Mouse (Mus musculus) CH12.LX (cell line): ENCODE measurements at regions not wholly inside any gene's neighbourhood (a gene's known extent, or its start where the extent isn't known, plus 50 kb on each side); places are given as distances from the start of the nearest gene placed in this dataset.
"Not testable (repeated sequence)": the region's sequence is repeated elsewhere in the genome, so short reads cannot be mapped to it uniquely, and the experiment has no call there.

Source experiments
- CHD1 ChIP-seq: IDR thresholded peaks from 2 replicates; pipeline ENCODE4 v1.6.1; 2012; ENCODE audit warnings: low read depth, low read length, improper control_type of control experiment, inconsistent platforms
- CHD2 ChIP-seq: IDR thresholded peaks from 2 replicates; pipeline ENCODE4 v1.6.1; 2011; ENCODE audit warnings: low read length, improper control_type of control experiment
- CTCF ChIP-seq, 2 experiments: IDR thresholded peaks in 1 of 2; conservative IDR thresholded peaks in 1 of 2; 2 replicates each; pipeline ENCODE4 v1.5.1; 2011 to 2012; ENCODE audit warnings: low read depth in 2 of 2, low read length in 2 of 2, improper control_type of control experiment in 1 of 2, inconsistent platforms in 1 of 2, mild to moderate bottlenecking in 1 of 2, moderate library complexity in 1 of 2
- EP300 ChIP-seq: IDR thresholded peaks from 2 replicates; pipeline ENCODE4 v1.6.1; 2011; ENCODE audit warnings: low read length, improper control_type of control experiment
- ETS1 ChIP-seq: conservative IDR thresholded peaks from 2 replicates; pipeline ENCODE4 v1.6.1; 2012; ENCODE audit warnings: low read depth, mild to moderate bottlenecking, inconsistent platforms, low read length, improper control_type of control experiment, moderate library complexity
- JUN ChIP-seq: IDR thresholded peaks from 2 replicates; pipeline ENCODE4 v1.6.1; 2011; ENCODE audit warnings: low read depth, mild to moderate bottlenecking, low read length, improper control_type of control experiment, moderate library complexity; ENCODE audit not compliant: insufficient read depth
- MAFK ChIP-seq: IDR thresholded peaks from 2 replicates; pipeline ENCODE4 v1.6.1; 2011; ENCODE audit warnings: low read length, improper control_type of control experiment; ENCODE audit not compliant: insufficient replicate concordance
- RAD21 ChIP-seq: IDR thresholded peaks from 2 replicates; pipeline ENCODE4 v1.6.1; 2011; ENCODE audit warnings: low read depth, mild to moderate bottlenecking, low read length, improper control_type of control experiment, moderate library complexity
- RCOR1 ChIP-seq: conservative IDR thresholded peaks from 2 replicates; pipeline ENCODE4 v1.6.1; 2012; ENCODE audit warnings: low read depth, mild to moderate bottlenecking, inconsistent platforms, low read length, improper control_type of control experiment
- ZKSCAN1 ChIP-seq: IDR thresholded peaks from 2 replicates; pipeline ENCODE4 v1.6.1; 2012; ENCODE audit warnings: low read depth, inconsistent platforms, low read length, improper control_type of control experiment, borderline replicate concordance
- ZMIZ1 ChIP-seq: IDR thresholded peaks from 2 replicates; pipeline ENCODE4 v1.6.1; 2012; ENCODE audit warnings: low read depth, mild to moderate bottlenecking, inconsistent platforms, low read length, improper control_type of control experiment
- ZNF384 ChIP-seq: IDR thresholded peaks from 2 replicates; pipeline ENCODE4 v1.6.1; 2012; ENCODE audit warnings: low read depth, low read length, improper control_type of control experiment, inconsistent platforms

GRCm38 (mm10) chr16:30806206-30806605, 206.7 kb downstream of the Fam43a start:
- TF ChIP-seq ZMIZ1; ETS1; CHD2; RAD21; JUN; MAFK; RCOR1; ZKSCAN1; EP300; CTCF (conservative IDR thresholded peaks at IDR 0.05 in 1 of 2, IDR thresholded peaks at IDR 0.05 in 1 of 2; ENCODE audit: low read depth in 2 of 2, low read length in 2 of 2); ZNF384; CHD1: not testable (repeated sequence)
